Mouse (Mus musculus) left cerebral cortex, postnatal 36 days (tissue): Measurements from ENCODE around the gene Pdk3. TPM values are rescaled to one million over a fixed set of nuclear protein-coding genes. Genes with fewer than 3 reads are reported as not detected.

Source experiments
- DNase-seq, 2 experiments: peaks; one replicate each; pipeline ENCODE4 v3.0.0; 2021 to 2022; ENCODE audit warnings: low spot score in 2 of 2, mixed read lengths in 1 of 2
- intact Hi-C: fragments of 180-260 bp; cut with DNase I; formaldehyde crosslinking; loops from one replicate; pipeline ENCODE4 v1.15.1; 2025
- total RNA-seq, 2 experiments: library from RNA; stranded (reverse); gene quantifications; 2 replicates each; pipeline ENCODE4 v1.2.3; 2021

Pdk3 gene
- total RNA-seq, 2 experiments from 2014 or later: 36.1 to 40.2 TPM

DNA sequence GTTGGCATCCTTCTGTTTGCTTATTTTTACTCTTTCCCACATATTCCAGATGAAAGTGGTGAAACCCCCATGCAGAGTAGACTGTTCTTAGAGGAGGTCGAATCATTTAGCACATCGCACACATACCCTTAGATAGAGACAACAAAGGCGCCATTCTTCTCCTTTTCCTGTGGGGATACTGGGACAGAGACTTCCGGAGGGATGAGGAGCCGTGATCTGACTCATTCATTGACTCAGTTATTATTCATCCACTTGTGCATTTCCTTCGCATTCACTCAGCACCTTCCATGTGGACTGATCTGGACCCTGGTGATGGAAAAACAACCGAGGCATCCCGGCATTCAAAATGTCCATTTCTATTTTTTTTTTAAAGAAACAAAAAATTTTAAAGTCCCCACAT is 101.1 kb downstream of the Pdk3 start:
- intact Hi-C loops: no loop called here
- DNase-seq: no peak

DNA sequence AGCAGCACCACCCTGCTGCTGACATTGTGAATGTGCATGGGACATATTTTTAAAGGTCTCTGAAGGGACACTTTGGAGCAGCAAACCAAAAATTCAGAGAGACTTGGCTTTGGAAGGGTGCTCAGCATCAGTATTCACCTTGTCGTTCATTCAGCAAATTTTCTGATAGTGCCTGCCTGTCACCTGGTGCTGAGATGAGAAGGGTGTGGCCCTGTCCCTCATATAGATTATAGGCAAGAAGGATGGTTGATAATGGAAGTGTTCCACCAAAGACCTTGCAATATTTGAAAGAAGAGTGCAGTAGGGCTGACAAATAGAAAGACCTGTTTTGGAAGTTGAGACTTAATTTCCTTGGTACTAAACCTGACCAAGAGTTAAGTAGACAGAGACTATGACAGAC is 102.5 kb downstream of the Pdk3 start:
- no peak for DNase-seq
- intact Hi-C loops: no loop called here

Other genes starting within 250 kb of the Pdk3 start
- 1 to 10 TPM; 6.0 to 7.0 TPM for gene Pola1, start 200.0 kb downstream of the Pdk3 start, total RNA-seq
- 10 to 100 TPM; 33.1 to 34.7 TPM for gene Pcyt1b, start 177.3 kb downstream of the Pdk3 start, total RNA-seq
- not detected for gene AU015836, start 136.5 kb upstream of the Pdk3 start, total RNA-seq